Mouse (Mus musculus) monocyte, adult 2 months (primary cell): ENCODE data around the gene Trib3.
"Not testable (repeated sequence)": the region's sequence is repeated elsewhere in the genome, so short reads cannot be mapped to it uniquely, and the experiment has no call there.

Experiments
- DNase-seq, 2 experiments: peaks; one replicate each; pipeline ENCODE4 v3.0.0; 2022; ENCODE audit warnings: low spot score in 2 of 2, low read depth in 1 of 2

Gene Trib3

GRCm38 (mm10) chr2:152313926-152314325 lies 29.9 kb downstream of the Trib3 start:
- DNase-seq: no peak

- no peak for DNase-seq
Observed at GRCm38 (mm10) chr2:152312996-152313395, 30.8 kb downstream of the Trib3 start.

- DNase-seq: no peak
Observed at GRCm38 (mm10) chr2:152307186-152307585, 36.6 kb downstream of the Trib3 start.

DNA sequence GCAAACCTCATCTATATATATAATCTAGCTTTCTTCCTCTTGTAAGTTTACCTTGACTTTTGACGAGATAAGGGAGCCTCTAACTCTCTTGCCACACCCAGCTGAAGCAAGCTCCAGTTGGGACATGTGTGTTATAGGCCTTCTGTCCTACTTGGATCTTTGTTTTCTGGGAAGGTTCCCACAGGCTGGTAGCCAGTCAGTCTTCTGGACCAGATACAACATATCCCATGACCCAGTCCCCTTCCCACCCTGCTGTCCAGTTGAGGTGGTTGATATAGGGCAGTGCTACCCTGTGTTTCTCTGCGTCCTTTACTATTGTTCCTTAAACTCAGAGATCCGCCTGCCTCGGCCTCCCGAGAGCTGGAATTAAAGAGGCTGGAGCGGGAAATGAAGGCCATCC lies 38.4 kb downstream of the Trib3 start:
- no peak for DNase-seq

DNA sequence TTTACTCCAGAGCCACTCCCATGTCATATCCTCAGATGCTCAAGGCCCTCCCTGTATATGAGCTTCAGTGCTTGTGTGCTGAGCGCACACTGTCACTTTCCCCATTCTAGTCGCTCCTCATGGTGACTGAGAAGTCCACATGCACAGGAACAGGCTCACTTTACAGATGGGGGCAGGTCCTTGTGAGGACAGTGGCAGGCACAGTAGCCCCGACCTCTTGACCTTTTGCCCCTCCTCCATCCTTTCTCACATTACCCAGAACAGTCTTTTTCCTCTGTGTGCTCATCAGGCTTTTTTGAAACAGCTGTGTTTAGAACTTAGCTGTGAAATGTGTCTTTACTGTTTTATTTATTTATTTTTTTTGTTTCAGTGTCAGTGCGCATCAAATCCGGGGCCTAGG lies 40.1 kb downstream of the Trib3 start:
- DNase-seq: no peak

- no peak for DNase-seq
Observed at GRCm38 (mm10) chr2:152302862-152303261, 41.0 kb downstream of the Trib3 start.

DNA sequence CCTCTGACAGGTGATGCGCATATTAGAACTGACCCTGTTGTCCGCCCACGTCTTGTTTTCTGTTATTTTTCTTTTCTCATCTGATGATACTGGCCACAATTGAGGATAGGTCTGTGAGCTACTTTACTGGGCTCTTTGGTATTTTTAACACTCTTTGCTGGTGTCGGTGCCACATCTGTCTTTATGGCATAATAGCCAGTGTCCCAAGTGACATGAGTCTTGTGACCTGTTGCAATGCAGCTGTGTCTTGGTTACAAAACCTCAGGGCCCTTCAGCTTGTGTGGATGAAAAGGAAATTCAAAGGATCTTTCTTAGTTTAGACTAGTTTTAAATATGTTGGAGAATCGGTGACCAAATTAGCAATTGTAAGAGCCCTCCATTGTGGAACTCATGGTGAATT lies 49.3 kb downstream of the Trib3 start:
- DNase-seq: no peak

- peak; percentile 66 to 86 for DNase-seq
Observed at GRCm38 (mm10) chr2:152293727-152294475, 49.9 kb downstream of the Trib3 start, which contains the start of gene Tbc1d20. TSS of gene Tbc1d20 (plus strand) at chr2:152293828.

- DNase-seq: no peak
Observed at GRCm38 (mm10) chr2:152293179-152293726, 50.6 kb downstream of the Trib3 start.

GRCm38 (mm10) chr2:152292475-152292874 lies 51.4 kb downstream of the Trib3 start:
- DNase-seq: no peak

GRCm38 (mm10) chr2:152289623-152290022 lies 54.2 kb downstream of the Trib3 start:
- DNase-seq: not testable (repeated sequence)

DNA sequence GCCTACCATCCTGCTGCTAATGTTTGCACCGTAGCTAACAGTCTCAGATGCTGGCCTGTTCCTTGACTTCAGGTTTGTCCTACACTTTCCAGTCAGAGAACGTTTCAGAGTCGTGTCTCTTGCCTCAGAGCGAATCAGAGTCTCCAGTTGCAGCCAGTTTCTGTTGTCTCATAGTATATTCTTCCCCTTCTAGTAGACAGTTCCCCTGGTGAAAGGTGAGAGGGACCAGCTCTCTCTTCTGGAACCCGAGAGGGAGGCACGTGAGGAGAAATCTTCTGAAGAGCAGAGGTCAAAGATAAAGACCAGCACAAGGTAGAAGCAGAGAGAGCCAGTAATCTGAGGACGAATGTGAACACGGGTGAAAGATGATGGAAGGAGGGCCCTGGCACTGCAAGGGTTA lies 55.8 kb downstream of the Trib3 start:
- DNase-seq: no peak

DNA sequence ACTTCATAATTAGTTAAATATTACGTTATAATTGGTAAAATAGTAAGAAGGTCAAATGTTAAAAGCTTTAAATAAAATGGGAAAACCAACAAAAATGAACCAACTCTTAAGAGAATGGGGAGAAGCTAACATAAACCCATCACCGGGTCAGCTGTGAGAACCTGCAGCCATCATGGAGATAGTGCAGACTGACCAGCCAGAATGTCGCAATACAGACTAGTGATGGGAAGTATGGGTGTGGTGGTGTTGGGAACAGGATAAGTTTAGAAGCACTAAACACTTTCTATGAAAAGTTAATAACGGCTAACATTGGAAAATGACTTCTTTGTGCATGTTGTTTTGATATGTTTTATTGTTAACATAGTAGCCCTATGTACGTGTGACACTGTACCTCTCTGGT lies 56.3 kb downstream of the Trib3 start:
- no peak for DNase-seq
